Mouse (Mus musculus) left cerebral cortex, postnatal 36 days (tissue): Measurements from ENCODE around the gene Rnf26. TPM values are rescaled to one million over a fixed set of nuclear protein-coding genes. Genes with fewer than 3 reads are reported as not detected.
A peak's percentile ranks its signal among the peaks of the same experiment; 100 is the strongest.

Experiments used
- DNase-seq, 2 experiments: peaks; one replicate each; pipeline ENCODE4 v3.0.0; 2021 to 2022; ENCODE audit warnings: low spot score in 2 of 2, mixed read lengths in 1 of 2
- intact Hi-C: fragments of 180-260 bp; cut with DNase I; formaldehyde crosslinking; loops from one replicate; pipeline ENCODE4 v1.15.1; 2025
- total RNA-seq, 2 experiments: library from RNA; stranded (reverse); gene quantifications; 2 replicates each; pipeline ENCODE4 v1.2.3; 2021

Rnf26 gene
- total RNA-seq, 2 experiments from 2014 or later: 29.2 to 35.7 TPM

DNA sequence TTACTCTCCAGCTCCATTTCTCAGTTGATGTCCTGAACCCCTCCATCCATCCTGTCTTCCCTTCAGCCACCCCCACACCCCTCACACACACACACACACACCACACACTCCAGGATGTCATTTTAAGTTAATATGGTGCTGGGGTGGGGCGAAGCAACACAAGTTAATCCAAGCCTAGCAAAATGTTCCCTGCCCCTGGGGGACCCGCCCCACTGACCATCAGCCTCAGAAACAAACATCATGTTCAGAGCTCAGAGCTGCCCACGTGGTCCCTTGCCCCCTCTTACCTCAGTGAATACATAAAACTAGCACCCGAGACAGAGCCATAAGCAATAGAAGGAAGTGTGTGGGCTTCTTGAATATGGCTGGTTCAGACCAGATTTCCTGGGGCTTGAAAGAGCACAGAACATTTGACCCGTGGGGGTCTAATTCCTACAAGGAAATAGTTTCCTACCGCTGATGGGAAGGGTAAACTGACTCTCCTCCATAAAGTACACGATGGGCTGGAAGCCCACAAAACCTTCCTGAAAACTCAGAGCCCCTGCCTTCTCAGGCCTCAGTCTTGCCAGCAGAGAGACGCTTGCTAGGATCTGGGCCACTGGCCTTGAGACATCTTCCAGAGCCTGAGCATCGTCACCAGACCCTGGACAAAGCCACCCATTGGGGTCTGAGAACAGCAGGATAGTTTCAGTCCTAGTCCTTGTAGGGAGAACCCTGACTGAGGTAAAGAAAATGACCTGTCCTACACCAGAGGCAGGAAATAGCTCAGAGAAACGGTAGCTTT, 33.1 kb downstream of the Rnf26 start:
- DNase-seq: no peak
- intact Hi-C loops: no loop called here

DNA sequence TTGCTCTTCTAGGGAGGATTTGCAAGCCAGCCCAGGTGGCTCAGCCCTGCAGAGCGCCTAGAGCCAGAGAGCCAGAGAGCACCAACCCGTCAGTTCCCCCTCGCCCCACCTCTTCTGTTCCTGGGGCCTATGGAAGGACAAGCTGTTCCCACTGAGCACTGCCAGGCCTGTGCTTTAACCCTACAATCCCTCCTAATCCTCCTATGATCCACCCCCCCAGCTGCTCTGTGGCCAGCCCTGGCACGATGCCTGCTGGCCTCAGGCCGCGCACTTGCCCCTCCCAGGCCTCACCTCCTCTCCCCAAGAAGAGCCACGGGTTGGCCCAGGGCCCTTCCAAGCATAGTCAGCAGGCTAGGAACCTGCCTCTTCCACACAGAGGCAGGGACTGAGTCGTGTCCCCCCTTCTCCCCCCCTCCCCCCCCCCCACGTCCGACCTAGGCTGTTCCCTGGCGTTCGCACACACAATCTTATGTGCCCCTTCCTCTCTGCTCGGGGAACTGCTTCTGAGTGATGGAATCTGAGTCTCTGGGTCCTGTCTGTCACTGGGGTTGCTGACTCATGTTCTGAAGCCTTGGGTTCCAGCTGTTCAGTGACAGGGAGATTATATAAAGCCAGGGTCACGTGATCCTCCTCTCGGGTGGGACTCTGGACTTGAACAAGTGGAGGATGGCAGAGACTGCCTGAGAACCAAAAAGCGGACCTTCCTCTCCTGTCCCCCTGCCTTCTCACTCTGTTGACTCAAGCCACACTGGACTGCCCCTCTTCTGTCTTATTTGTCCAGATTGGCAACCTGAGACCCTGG, 34.2 kb downstream of the Rnf26 start:
- peak in 1 of 2 experiments; percentile 65 for DNase-seq
- intact Hi-C loops: no loop called here

DNA sequence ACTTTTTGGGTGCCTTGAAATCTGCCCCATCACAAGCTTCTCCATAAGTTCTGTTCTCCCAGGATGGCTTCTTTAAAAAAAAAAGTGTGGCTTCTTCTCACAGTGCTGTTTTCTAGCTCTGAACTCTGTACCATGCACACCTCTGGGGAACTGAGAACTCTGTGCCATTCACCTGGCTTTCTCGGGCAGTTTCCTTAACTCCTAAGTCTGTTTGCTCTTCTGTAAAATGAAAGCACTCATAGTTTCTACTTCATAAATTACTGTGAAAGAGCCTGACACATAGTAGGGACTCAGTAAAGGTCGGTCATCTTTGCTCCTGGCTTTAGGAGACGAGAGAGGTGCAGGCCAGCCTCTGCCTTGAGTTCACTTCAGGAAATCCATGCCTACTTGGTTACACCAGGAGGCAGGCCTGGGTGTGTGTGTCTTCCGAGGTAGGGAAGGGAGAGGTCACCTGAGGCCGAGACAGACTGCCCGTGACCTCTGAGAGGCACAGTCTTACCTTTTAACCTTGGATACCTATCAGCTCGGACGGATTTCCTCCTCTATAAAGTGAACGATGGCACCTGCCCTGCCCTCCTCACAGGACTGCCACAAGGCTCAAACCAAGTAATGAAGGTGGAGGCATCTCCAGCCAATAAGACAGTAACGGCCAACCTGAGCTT, 35.0 kb downstream of the Rnf26 start:
- DNase-seq: no peak
- intact Hi-C loops: no loop called here

GRCm38 (mm10) chr9:44077266-44077910, 35.9 kb downstream of the Rnf26 start:
- no peak for DNase-seq

GRCm38 (mm10) chr9:44076764-44077120, 36.6 kb downstream of the Rnf26 start:
- DNase-seq: peak in 1 of 2 experiments; percentile 48
- intact Hi-C loops: no loop called here

More at GRCm38 (mm10) chr9:44077266-44077910, 35.9 kb downstream of the Rnf26 start:
- intact Hi-C loops: no loop called here

GRCm38 (mm10) chr9:44075996-44076763, 37.1 kb downstream of the Rnf26 start:
- intact Hi-C loops: no loop called here
- no peak for DNase-seq

GRCm38 (mm10) chr9:44075276-44075995, 37.9 kb downstream of the Rnf26 start:
- no peak for DNase-seq
- intact Hi-C loops: no loop called here

DNA sequence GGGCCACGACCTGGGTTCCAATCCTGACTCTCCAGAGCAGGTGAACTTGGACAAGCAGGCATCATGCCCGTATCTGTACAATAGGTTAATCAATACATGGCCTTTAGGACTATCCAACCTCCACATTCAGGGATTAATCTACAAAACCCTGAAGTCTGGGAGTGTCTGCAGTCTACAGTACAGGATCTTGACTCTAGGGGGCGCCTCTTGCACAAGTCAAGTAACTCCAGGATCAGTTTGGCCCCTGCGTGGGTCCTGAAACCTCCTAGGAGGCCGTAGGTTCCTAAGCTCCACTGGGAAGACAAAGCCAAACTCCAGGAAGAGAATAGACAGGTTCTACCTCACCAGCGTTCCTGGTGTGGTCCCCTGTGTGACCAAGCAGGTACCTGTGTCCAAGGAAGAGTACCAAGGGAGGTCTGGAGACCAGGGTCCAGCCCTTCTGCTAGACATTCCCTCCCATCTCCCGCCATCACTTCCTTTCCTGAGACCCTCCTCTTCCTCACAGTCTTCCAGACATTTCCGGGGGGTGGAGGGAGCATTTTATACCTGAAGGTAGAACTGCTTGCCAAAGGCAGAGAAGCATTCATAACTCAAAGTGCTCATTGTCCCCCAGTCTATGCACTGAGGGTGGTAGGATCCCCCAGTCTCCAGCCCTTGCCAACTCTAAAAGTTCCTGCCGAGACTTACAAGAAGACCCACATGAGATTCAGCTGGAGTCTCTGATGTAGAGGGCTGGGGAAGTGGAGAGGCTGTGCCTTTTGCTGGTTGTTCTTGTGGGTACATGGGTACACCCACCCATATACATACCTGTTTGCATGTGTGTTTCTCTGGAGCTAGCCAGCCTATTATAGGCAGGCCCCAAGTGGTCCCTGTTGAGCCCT, 38.7 kb downstream of the Rnf26 start:
- intact Hi-C loops: no loop called here
- DNase-seq: peak in 1 of 2 experiments; percentile 18

DNA sequence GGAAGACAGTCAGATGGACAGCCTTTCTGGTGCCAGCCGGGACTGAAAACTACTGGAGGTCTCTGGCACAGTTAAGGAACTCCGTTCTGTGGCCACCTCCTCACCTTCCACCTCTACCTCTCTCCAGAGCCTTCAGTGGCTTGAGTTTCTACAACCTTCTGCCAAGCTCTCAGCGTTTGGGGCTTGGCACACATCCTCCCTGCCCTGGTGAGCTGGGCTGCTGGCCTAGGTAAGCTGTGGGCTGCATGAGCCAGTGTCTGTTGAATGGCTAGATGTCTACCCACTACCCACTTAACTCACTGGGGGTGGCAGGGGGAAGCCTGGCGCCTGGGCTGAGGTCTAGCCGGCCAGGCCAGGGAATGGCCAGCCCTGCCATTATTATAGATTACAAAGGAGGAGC, 40.2 kb downstream of the Rnf26 start:
- peak in 1 of 2 experiments; percentile 7 for DNase-seq
- intact Hi-C loops: no loop called here

GRCm38 (mm10) chr9:44072599-44072915, 40.8 kb downstream of the Rnf26 start:
- DNase-seq: peak in 1 of 2 experiments; percentile 22
- intact Hi-C loops: no loop called here

- DNase-seq: peak in 1 of 2 experiments; percentile 38
Observed at GRCm38 (mm10) chr9:44071914-44072598, 41.3 kb downstream of the Rnf26 start.

GRCm38 (mm10) chr9:44070844-44071231, 42.5 kb downstream of the Rnf26 start:
- DNase-seq: no peak
- intact Hi-C loops: no loop called here

More at GRCm38 (mm10) chr9:44071914-44072598, 41.3 kb downstream of the Rnf26 start:
- intact Hi-C loops: no loop called here

- DNase-seq: no peak
- intact Hi-C loops: no loop called here
Observed at GRCm38 (mm10) chr9:44070113-44070843, 43.0 kb downstream of the Rnf26 start.

GRCm38 (mm10) chr9:44069252-44069651, 44.1 kb downstream of the Rnf26 start:
- intact Hi-C loops: no loop called here
- no peak for DNase-seq

DNA sequence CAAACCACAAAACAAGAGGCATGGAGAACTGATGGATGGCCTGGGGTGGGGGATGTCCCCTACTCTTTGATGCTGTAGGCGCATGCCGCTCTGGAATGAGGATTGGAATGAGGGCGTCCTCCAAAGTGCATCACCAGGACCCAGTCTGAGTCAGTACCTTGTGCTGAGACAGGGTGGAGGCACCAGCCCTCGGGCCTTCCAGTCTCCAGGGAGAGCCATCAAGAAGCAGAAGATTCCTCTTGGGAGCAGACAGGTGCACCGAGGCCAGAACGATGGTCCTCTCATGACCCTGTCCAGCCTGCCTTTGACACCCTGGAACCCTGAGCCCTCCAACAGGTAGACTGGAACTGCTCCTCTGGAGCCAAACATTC, 45.4 kb downstream of the Rnf26 start:
- DNase-seq: no peak

GRCm38 (mm10) chr9:44067241-44067959, 45.9 kb downstream of the Rnf26 start:
- intact Hi-C loops: loop anchor here (2.0 kb wide), 2 partner anchors 17 to 25 kb away; partner anchors contain the start of gene Thy1
- DNase-seq: peak in 1 of 2 experiments; percentile 49

More for the DNA sequence above, 45.4 kb downstream of the Rnf26 start:
- intact Hi-C loops: loop anchor here (2.0 kb wide), 2 partner anchors 17 to 25 kb away; partner anchors contain the start of gene Thy1
